Mouse (Mus musculus) liver, adult 2 months (tissue): Measurements from ENCODE around the gene Tmem199.

Experiments used
- CTCF ChIP-seq: fragments of 200-500 bp; IDR thresholded peaks from 2 replicates; pipeline ENCODE4 v1.5.1; 2011; ENCODE audit warnings: low read depth, low read length, control low read depth
- POLR2A ChIP-seq: fragments of 200-500 bp; IDR thresholded peaks from 2 replicates; pipeline ENCODE4 v1.6.1; 2011; ENCODE audit warnings: low read length, control low read depth; ENCODE audit not compliant: insufficient read depth; ENCODE audit errors: extremely low read depth

DNA sequence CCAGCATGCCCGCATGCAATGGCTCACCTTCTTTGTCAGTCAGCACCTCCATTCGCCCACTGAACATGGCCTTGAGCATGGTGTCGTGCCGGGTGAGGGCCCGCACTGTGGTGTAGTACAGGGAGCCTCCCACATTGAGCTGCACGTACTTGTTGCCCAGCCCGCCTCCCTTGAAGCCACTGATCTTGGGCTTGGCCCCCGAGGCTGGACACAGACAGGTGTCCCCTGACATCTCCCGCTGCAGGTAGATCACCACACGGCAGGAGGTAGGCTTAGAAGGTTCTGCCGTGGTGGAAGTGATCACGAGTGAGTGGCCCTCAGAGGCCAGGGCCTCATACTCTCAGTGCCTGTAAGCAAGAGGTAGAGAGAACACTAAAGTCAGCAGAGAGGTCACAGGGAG is 18.0 kb upstream of the Tmem199 start:
- TF ChIP-seq CTCF (no peak), POLR2A (no peak)
